Mouse (Mus musculus): ENCODE measurements around the gene Gm14862.

DNA sequence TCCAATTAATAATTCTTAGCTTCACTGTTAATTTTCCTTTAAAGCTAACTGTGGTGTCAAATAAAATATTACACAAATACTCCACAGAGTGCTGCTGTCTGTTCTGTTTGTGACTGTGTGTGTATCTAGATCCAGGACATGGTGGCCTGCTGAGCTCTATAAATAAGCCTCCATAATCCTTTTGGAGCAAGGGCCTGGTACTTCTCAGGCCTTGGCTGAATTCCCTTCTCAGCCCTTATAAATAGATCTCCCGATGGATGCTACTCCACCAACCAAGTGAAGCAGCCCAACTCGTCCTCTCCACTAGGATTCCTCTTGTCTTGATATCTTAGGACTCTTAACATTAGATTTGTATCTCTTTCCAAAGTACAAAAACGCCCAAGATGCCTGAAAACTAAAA, 14.4 kb upstream of the Gm14862 start:
- TF ChIP-seq TAL1 (IDR thresholded peaks at IDR 0.05; ENCODE audit: low read length) (no peak), GATA1 (IDR thresholded peaks at IDR 0.05; ENCODE audit: low read length) (no peak)

Data from erythroblast, embryonic 14.5 days (primary cell).